Comparison of ENCODE assay signal across 19 mouse cellular contexts in the genomic region with DNA sequence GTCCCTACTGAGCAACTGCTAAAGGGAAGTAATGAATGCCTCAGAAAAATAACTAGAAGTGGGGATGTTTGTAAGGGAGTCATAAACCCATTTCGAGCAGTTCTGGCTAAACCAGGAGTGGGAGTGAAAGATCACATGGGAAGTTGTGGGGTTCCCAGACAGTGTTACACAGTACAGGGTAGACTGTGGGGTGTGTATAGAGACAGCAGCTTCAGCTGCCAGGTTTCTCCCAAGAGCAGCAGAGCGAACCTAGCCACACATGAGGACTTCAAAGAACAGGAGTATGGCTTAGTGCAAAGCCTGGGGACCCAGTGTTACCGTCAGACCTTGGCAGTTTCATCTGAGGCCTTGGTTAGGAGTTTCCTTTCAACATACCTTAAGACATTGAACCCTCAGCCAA. TPM values are rescaled to one million over a fixed set of nuclear protein-coding genes. Genes with fewer than 3 reads are reported as not detected.
"Had no signal": no experiment of that assay in that cellular context is flagged by ENCODE, and none has a peak within 500 bp of the region (broad histone marks: within the 10 kb centered on the region; RNA-seq: fewer than 3 reads in every experiment).

No protein-coding gene starts in this region.

- H3K27me3 ChIP-seq: lung, embryonic 15.5 days; neural tube, embryonic 12.5 days; stomach, embryonic 15.5 days had no signal

- H3K9ac ChIP-seq: liver, postnatal 0 days; lung, embryonic 15.5 days; neural tube, embryonic 12.5 days; stomach, embryonic 15.5 days had no signal

- H3K27ac ChIP-seq: lung, embryonic 15.5 days; macrophage; neural tube, embryonic 12.5 days; stomach, embryonic 15.5 days; stomach, postnatal 0 days had no signal

- H3K4me2 ChIP-seq: lung, embryonic 15.5 days; midbrain, embryonic 11.5 days; neural tube, embryonic 12.5 days; stomach, embryonic 15.5 days had no signal

- H3K4me1 ChIP-seq: lung, embryonic 15.5 days; neural tube, embryonic 12.5 days; stomach, embryonic 15.5 days had no signal

- DNase-seq: liver, postnatal 0 days; lung, adult 2 months; lung, postnatal 14 days; lung, postnatal 36 days; midbrain, embryonic 14.5 days; right cerebral cortex, postnatal 14 days; thymus, adult 2 months; thymus, postnatal 25 days; thymus, postnatal 4 days had no signal

- H3K36me3 ChIP-seq: stomach, embryonic 15.5 days had no signal

- H3K4me3 ChIP-seq: lung, embryonic 15.5 days; megakaryocyte, embryonic 14.5 days; neural tube, embryonic 12.5 days; stomach, embryonic 15.5 days had no signal

- ATAC-seq: liver, postnatal 0 days; lung, postnatal 0 days had no signal

- H3K9me3 ChIP-seq: lung, embryonic 15.5 days; megakaryocyte, embryonic 14.5 days; neural tube, embryonic 12.5 days; stomach, embryonic 15.5 days had no signal

RNA-seq across cellular contexts. Expression of a gene that starts 57.7 kb away (rescaled TPM):
- polyA plus RNA-seq: midbrain, embryonic 14.5 days; midbrain, postnatal 0 days; neural tube, embryonic 14.5 days had no signal
